ENCODE assay signal across 21 mouse cellular contexts in genomic region chr10:89665679-89666078, GRCm38 (mm10). TPM values are rescaled to one million over a fixed set of nuclear protein-coding genes. Genes with fewer than 3 reads are reported as not detected.
A peak's percentile ranks its signal among the peaks of the same experiment; 100 is the strongest.
DNase-seq lines count a peak whose midpoint lies in the region; ATAC-seq lines count a peak whose summit lies in the region.
"Had no signal": no experiment of that assay in that cellular context is flagged by ENCODE, and none has a peak within 500 bp of the region (broad histone marks: within the 10 kb centered on the region; RNA-seq: fewer than 3 reads in every experiment).

No protein-coding gene starts in this region.

- DNase-seq in frontal cortex, postnatal 36 days (ENCODE audit: low spot score in 2 of 2) = no peak
- DNase-seq in left cerebral cortex, postnatal 4 days = peak; percentile 71
- no peak for DNase-seq in left cerebral cortex, postnatal 10 days (ENCODE audit: extremely low spot score in 1 of 2, low spot score in 2 of 2)
- peak; percentile 80 for DNase-seq in cerebellum, adult 9-11 months
- no peak for DNase-seq in gastrocnemius, postnatal 36 days
- DNase-seq in forebrain, embryonic 10.5 days (ENCODE audit: extremely low spot score, low spot score) = no peak
- DNase-seq: adrenal gland, postnatal 10 days; heart, postnatal 36 days; liver, postnatal 0 days; right cerebral cortex, adult 18-20 months; thymus, postnatal 25 days had no signal

- no peaks in the 10 kb centered on the region for H3K9me3 ChIP-seq in forebrain, embryonic 10.5 days
- H3K9me3 ChIP-seq: heart, embryonic 15.5 days; limb, embryonic 12.5 days; neural tube, embryonic 15.5 days; stomach, embryonic 15.5 days had no signal

- H3K27ac ChIP-seq in forebrain, embryonic 10.5 days = no peak overlapping the region
- H3K27ac ChIP-seq: heart, embryonic 15.5 days; kidney, postnatal 0 days; limb, embryonic 12.5 days; neural tube, embryonic 15.5 days; stomach, embryonic 15.5 days had no signal

- WGBS in forebrain, embryonic 10.5 days = 97% methylated on average over 9 of the region's 9 CpGs

- no peak overlapping the region for H3K4me3 ChIP-seq in forebrain, embryonic 10.5 days
- H3K4me3 ChIP-seq: heart, embryonic 15.5 days; limb, embryonic 12.5 days; neural tube, embryonic 15.5 days; stomach, embryonic 15.5 days had no signal

- ATAC-seq in frontal cortex, adult (ENCODE audit: low TSS enrichment) = 0 out of 2 replicates have a peak, but pooled peaks have one; percentile 4
- ATAC-seq: forebrain, embryonic 14.5 days; intestine, postnatal 0 days; liver, postnatal 0 days; lung, postnatal 0 days had no signal

- no peaks in the 10 kb centered on the region for H3K27me3 ChIP-seq in forebrain, embryonic 10.5 days (ENCODE audit: poor library complexity, severe bottlenecking)
- H3K27me3 ChIP-seq: heart, embryonic 15.5 days; limb, embryonic 12.5 days; neural tube, embryonic 15.5 days; stomach, embryonic 15.5 days had no signal

- H3K36me3 ChIP-seq in forebrain, embryonic 10.5 days (replicated peaks) = peaks cover 42% of the 10 kb centered on the region

- H3K4me1 ChIP-seq in forebrain, embryonic 10.5 days = no peaks in the 10 kb centered on the region
- H3K4me1 ChIP-seq: heart, embryonic 15.5 days; limb, embryonic 12.5 days; neural tube, embryonic 15.5 days; stomach, embryonic 15.5 days had no signal

- intact Hi-C loops in left cerebral cortex, postnatal 4 days (cut with DNase I) = no loop called here
- intact Hi-C loops in left cerebral cortex, postnatal 10 days (cut with DNase I) = no loop called here
- intact Hi-C loops in gastrocnemius, postnatal 36 days (cut with DNase I) = loop anchor here (10.0 kb wide), 1 partner anchor 139 kb away; no protein-coding TSS in a partner anchor

RNA-seq across cellular contexts. Expression of gene Scyl2, which starts 20.4 kb away (rescaled TPM):
- 10 to 100 TPM; 46.3 to 48.2 TPM for total RNA-seq in left cerebral cortex, postnatal 4 days (2021)
- 10 to 100 TPM; 30.2 to 32.5 TPM for total RNA-seq in left cerebral cortex, postnatal 10 days (2021)
- 10 to 100 TPM; 12.1 to 12.6 TPM for total RNA-seq in gastrocnemius, postnatal 36 days (2021)
- polyA plus RNA-seq in forebrain, embryonic 10.5 days (2016; fragmentation: Nextera tagmentation; extraction: Ambion mirVana) = 7.8 and 8.5 TPM in 2 replicates

RNA-seq across cellular contexts. Expression of gene Slc17a8, which starts 44.6 kb away (rescaled TPM):
- 1 to 10 TPM; 4.2 to 5.4 TPM for total RNA-seq in left cerebral cortex, postnatal 4 days (2021)
- 1 to 10 TPM; 5.8 to 8.9 TPM for total RNA-seq in left cerebral cortex, postnatal 10 days (2021)
- not detected for total RNA-seq in gastrocnemius, postnatal 36 days (2021)
- 0.07 TPM in 1 of 2 replicates, not detected in the other for polyA plus RNA-seq in forebrain, embryonic 10.5 days (2016; fragmentation: Nextera tagmentation; extraction: Ambion mirVana)
- total RNA-seq: heart, postnatal 36 days had no signal
- polyA plus RNA-seq: limb, embryonic 12.5 days; liver, embryonic 11.5 days; lung, postnatal 0 days; stomach, embryonic 15.5 days had no signal

Comparison
In these comparisons a context has a peak if more than half of its experiments do, and no peak if none do; other contexts are left out.
1. DNase-seq: peak in left cerebral cortex, postnatal 4 days (single experiment) and cerebellum, adult 9-11 months (single experiment); none in frontal cortex, postnatal 36 days (0 of 2), left cerebral cortex, postnatal 10 days (0 of 2), gastrocnemius, postnatal 36 days (0 of 2) and forebrain, embryonic 10.5 days (single experiment).
2. RNA of gene Slc17a8, which starts 44.6 kb away (total RNA-seq): 5.8 to 8.9 TPM in left cerebral cortex, postnatal 10 days and 4.2 to 5.4 TPM in left cerebral cortex, postnatal 4 days; not detected in gastrocnemius, postnatal 36 days; every median in the first group is over 4 times any median in the second.